Mouse (Mus musculus) midbrain, embryonic 15.5 days (tissue): ENCODE results near the gene Dach1. TPM values are rescaled to one million over a fixed set of nuclear protein-coding genes. Genes with fewer than 3 reads are reported as not detected.

Experiments
- ATAC-seq: fragments of 200-750 bp; cut with Nextera tagmentation; replicated peaks from 2 replicates; pipeline ENCODE4 v1.8.0; 2017; ENCODE audit warnings: moderate TSS enrichment
- H3K27ac ChIP-seq: fragments of 300-500 bp; sonication (generic); 2 replicates; pipeline ENCODE4 v1.5.1; 2015; ENCODE audit warnings: mild to moderate bottlenecking, inconsistent platforms
- H3K27me3 ChIP-seq: fragments of 300-500 bp; sonication (generic); replicated peaks from 2 replicates; pipeline ENCODE4 v1.6.1; 2015; ENCODE audit warnings: inconsistent platforms
- H3K36me3 ChIP-seq: fragments of 300-500 bp; sonication (generic); replicated peaks from 2 replicates; pipeline ENCODE4 v1.6.1; 2015; ENCODE audit warnings: inconsistent platforms
- H3K4me1 ChIP-seq: fragments of 300-500 bp; sonication (generic); 2 replicates; pipeline ENCODE4 v1.6.1; 2015; ENCODE audit warnings: inconsistent platforms
- H3K4me2 ChIP-seq: fragments of 300-500 bp; sonication (generic); 2 replicates; pipeline ENCODE4 v1.6.1; 2015; ENCODE audit warnings: inconsistent platforms, mild to moderate bottlenecking, moderate library complexity
- H3K4me3 ChIP-seq: fragments of 300-500 bp; sonication (generic); 2 replicates; pipeline ENCODE4 v1.5.1; 2015; ENCODE audit warnings: mild to moderate bottlenecking, inconsistent platforms
- H3K9ac ChIP-seq: fragments of 300-500 bp; sonication (generic); 2 replicates; pipeline ENCODE4 v1.6.1; 2015; ENCODE audit warnings: mild to moderate bottlenecking, inconsistent platforms
- H3K9me3 ChIP-seq: fragments of 300-500 bp; sonication (generic); 2 replicates; pipeline ENCODE4 v1.6.1; 2016; ENCODE audit warnings: inconsistent platforms
- WGBS: fragments of 180-500 bp; shearing (Covaris S2); methylation state at CpG from one replicate; pipeline ENCODE4 v1.1.7; 2015; ENCODE audit warnings: mixed read lengths; 5-methylcytosine and 5-hydroxymethylcytosine counted together
- polyA plus RNA-seq: library from polyadenylated mRNA; unstranded; fragments of >200 nt; fragmentation: Nextera tagmentation; extraction: Ambion mirVana; gene quantifications from 2 replicates; pipeline ENCODE4 v1.2.1, GENCODE M21; 2015

Gene Dach1
- polyA plus RNA-seq, 1 experiment from 2014 or later: 9.4 TPM

- WGBS: 7% methylated on average over 4 of the region's 4 CpGs
- H3K4me2 ChIP-seq: no peak overlapping the region
- H3K36me3 ChIP-seq: no peaks in the 10 kb centered on the region
- H3K27me3 ChIP-seq: no peaks in the 10 kb centered on the region
- H3K4me1 ChIP-seq: no peaks in the 10 kb centered on the region
- no peak overlapping the region for H3K27ac ChIP-seq
- no peak overlapping the region for H3K4me3 ChIP-seq
- no peak; the same call in 1 of the 2 replicates for ATAC-seq
- H3K9me3 ChIP-seq: no peaks in the 10 kb centered on the region
- no peak overlapping the region for H3K9ac ChIP-seq
Observed at GRCm38 (mm10) chr14:97754400-97754799, 415.2 kb downstream of the Dach1 start.

DNA sequence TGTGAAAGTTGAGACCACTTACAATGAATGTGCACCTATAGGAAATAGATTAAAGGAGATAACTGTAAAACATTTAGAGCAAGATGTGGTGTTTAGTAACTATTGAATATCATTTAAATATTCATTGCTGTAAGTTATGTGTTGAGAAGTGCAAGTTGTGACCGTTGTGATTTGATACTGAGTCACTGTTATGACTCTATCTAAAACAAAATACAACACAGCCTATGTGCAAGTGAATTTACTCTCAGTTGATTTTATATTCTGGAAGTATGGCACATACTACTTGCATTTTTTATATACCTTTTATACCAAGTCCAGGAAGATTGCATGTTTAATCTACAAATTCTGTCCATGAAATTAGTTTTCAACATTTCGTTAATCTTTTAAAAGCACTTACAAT lies 415.6 kb downstream of the Dach1 start:
- Histone ChIP-seq H3K4me2 (no peak overlapping the region), H3K4me1 (no peaks in the 10 kb centered on the region), H3K4me3 (no peak overlapping the region), H3K27me3 (no peaks in the 10 kb centered on the region), H3K9me3 (no peaks in the 10 kb centered on the region), H3K36me3 (no peaks in the 10 kb centered on the region), H3K27ac (no peak overlapping the region), H3K9ac (no peak overlapping the region)
- no peak for ATAC-seq
- WGBS: 21% methylated on average over 2 of the region's 2 CpGs

DNA sequence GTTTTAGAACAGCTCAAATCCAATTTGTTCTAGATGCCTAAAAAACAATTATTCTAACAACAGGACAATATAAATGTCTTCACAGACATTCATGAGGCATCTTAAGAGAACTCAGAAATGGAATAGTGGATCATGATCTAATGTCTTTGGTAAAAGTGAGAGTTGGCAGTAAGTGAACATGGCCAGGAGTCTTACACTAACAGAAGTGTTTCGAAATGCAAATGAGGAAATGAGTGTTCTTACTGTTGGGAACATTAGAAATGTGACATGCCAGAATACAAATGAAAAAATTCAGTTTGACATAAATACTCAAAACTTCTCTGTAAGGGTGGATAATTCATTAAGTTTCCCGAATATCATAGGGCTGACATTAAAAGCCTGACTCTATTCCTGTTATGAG lies 426.3 kb downstream of the Dach1 start:
- no peak overlapping the region for H3K4me3 ChIP-seq
- no peak overlapping the region for H3K4me2 ChIP-seq
- no peak overlapping the region for H3K27ac ChIP-seq
- ATAC-seq: no peak
- H3K4me1 ChIP-seq: no peaks in the 10 kb centered on the region
- no peaks in the 10 kb centered on the region for H3K27me3 ChIP-seq
- no peak overlapping the region for H3K9ac ChIP-seq
- H3K36me3 ChIP-seq: no peaks in the 10 kb centered on the region
- WGBS: 94% methylated on average over 2 of the region's 2 CpGs
- H3K9me3 ChIP-seq: no peaks in the 10 kb centered on the region

GRCm38 (mm10) chr14:97742785-97743184 lies 426.8 kb downstream of the Dach1 start:
- no peak overlapping the region for H3K4me3 ChIP-seq
- no peak overlapping the region for H3K4me2 ChIP-seq
- H3K27ac ChIP-seq: no peak overlapping the region
- no peaks in the 10 kb centered on the region for H3K4me1 ChIP-seq
- no peak overlapping the region for H3K9ac ChIP-seq
- no peaks in the 10 kb centered on the region for H3K36me3 ChIP-seq
- no peak for ATAC-seq
- 45% methylated on average over 4 of the region's 4 CpGs for WGBS
- H3K9me3 ChIP-seq: no peaks in the 10 kb centered on the region
- no peaks in the 10 kb centered on the region for H3K27me3 ChIP-seq
